Mouse (Mus musculus): ENCODE results near the gene 1700001C19Rik.

DNA sequence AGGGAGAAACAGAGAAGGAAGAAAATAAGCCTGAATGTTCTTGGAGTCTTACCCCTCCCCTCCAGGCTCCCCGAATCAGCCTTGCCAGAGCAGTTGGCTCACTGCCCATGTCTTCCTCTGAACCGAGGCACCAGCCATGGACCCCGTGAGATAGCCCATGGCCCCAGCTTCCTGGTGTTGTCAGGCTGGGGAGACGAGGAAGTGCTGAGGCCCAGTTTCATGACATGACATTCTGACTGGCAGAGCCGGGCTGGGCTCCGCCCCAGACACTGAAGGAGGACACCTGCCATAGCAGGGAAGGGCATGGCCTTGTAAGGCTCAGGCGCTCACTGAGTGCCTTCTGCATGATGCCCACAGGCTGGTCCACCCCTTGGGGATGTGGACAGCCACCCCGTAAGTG is 17.5 kb upstream of the 1700001C19Rik start:
- TF ChIP-seq CTCF (IDR thresholded peaks at IDR 0.05; ENCODE audit: low read depth, low read length), result no peak
- no peak for TF ChIP-seq POLR2A (IDR thresholded peaks at IDR 0.05; ENCODE audit: extremely low read depth, insufficient read depth, low read length)
